Mouse (Mus musculus): ENCODE measurements at regions not wholly inside any gene's neighbourhood (a gene's known extent, or its start where the extent isn't known, plus 50 kb on each side); places are given as distances from the start of the nearest gene placed in this dataset.

GRCm38 (mm10) chr9:17294327-17294726 is 793.2 kb upstream of the Fat3 start:
- Histone ChIP-seq H3K4me2 (no peak overlapping the region), H3K4me1 (replicated peaks) (no peaks in the 10 kb centered on the region), H3K27me3 (no peaks in the 10 kb centered on the region), H3K4me3 (replicated peaks) (no peak overlapping the region), H3K36me3 (no peaks in the 10 kb centered on the region), H3K9me3 (no peaks in the 10 kb centered on the region), H3K9ac (replicated peaks) (no peak overlapping the region), H3K27ac (no peak overlapping the region)
- no peak for ATAC-seq (ENCODE audit: insufficient number of reproducible peaks, insufficient read depth, low FRiP score, low TSS enrichment, low read depth)
- 97% methylated on average over 1 of the region's 1 CpGs for WGBS

GRCm38 (mm10) chr9:17288790-17289596 is 787.9 kb upstream of the Fat3 start:
- Histone ChIP-seq H3K4me2 (no peak overlapping the region), H3K9ac (replicated peaks) (no peak overlapping the region), H3K27ac (no peak overlapping the region), H3K4me1 (replicated peaks) (no peaks in the 10 kb centered on the region), H3K27me3 (no peaks in the 10 kb centered on the region), H3K9me3 (no peaks in the 10 kb centered on the region), H3K4me3 (replicated peaks) (no peak overlapping the region), H3K36me3 (no peaks in the 10 kb centered on the region)
- peak; percentile 79 for ATAC-seq (ENCODE audit: insufficient number of reproducible peaks, insufficient read depth, low FRiP score, low TSS enrichment, low read depth)
- WGBS, result 11% methylated on average over 6 of the region's 6 CpGs

GRCm38 (mm10) chr9:17279334-17279990 is 778.4 kb upstream of the Fat3 start:
- 72% methylated on average over 4 of the region's 4 CpGs for WGBS
- H3K36me3 ChIP-seq, result no peaks in the 10 kb centered on the region
- H3K4me3 ChIP-seq (replicated peaks), result no peak overlapping the region
- H3K9me3 ChIP-seq, result no peaks in the 10 kb centered on the region
- no peak for ATAC-seq (ENCODE audit: insufficient number of reproducible peaks, insufficient read depth, low FRiP score, low TSS enrichment, low read depth)
- H3K9ac ChIP-seq (replicated peaks), result no peak overlapping the region
- H3K27ac ChIP-seq, result no peak overlapping the region
- no peak overlapping the region for H3K4me2 ChIP-seq
- H3K4me1 ChIP-seq (replicated peaks), result no peaks in the 10 kb centered on the region
- no peaks in the 10 kb centered on the region for H3K27me3 ChIP-seq

GRCm38 (mm10) chr9:17272616-17273015 is 771.5 kb upstream of the Fat3 start:
- H3K4me2 ChIP-seq, result no peak overlapping the region
- no peaks in the 10 kb centered on the region for H3K27me3 ChIP-seq
- H3K9me3 ChIP-seq, result no peaks in the 10 kb centered on the region
- 30% methylated on average over 2 of the region's 2 CpGs for WGBS
- H3K4me3 ChIP-seq (replicated peaks), result no peak overlapping the region
- no peak overlapping the region for H3K9ac ChIP-seq (replicated peaks)
- no peak for ATAC-seq (ENCODE audit: insufficient number of reproducible peaks, insufficient read depth, low FRiP score, low TSS enrichment, low read depth)
- H3K27ac ChIP-seq, result no peak overlapping the region
- H3K4me1 ChIP-seq (replicated peaks), result no peaks in the 10 kb centered on the region
- H3K36me3 ChIP-seq, result no peaks in the 10 kb centered on the region

DNA sequence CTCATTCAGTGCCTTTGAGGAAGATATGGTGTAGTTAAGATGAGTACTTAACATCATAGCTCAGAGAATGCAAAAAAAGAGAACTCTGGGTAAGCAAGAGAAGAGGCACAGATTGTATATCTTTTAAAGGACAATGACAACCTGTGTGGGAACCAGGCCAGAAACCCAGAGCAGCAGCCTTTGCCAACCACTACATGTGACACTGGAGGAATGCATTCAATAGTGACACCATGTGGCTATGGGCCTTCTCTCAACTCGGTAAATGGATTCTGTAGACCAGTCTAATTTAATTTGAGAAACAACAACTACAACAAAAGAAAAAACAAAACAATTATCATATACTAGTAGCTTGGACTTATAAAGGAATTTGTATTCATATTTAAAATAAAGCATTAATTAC is 768.5 kb upstream of the Fat3 start:
- no peak overlapping the region for H3K4me3 ChIP-seq (replicated peaks)
- H3K4me1 ChIP-seq (replicated peaks), result no peaks in the 10 kb centered on the region
- H3K27me3 ChIP-seq, result no peaks in the 10 kb centered on the region
- H3K36me3 ChIP-seq, result no peaks in the 10 kb centered on the region
- H3K27ac ChIP-seq, result no peak overlapping the region
- H3K4me2 ChIP-seq, result no peak overlapping the region
- H3K9me3 ChIP-seq, result no peaks in the 10 kb centered on the region
- ATAC-seq (ENCODE audit: insufficient number of reproducible peaks, insufficient read depth, low FRiP score, low TSS enrichment, low read depth), result no peak
- no peak overlapping the region for H3K9ac ChIP-seq (replicated peaks)
- 58% methylated on average over 1 of the region's 1 CpGs for WGBS

DNA sequence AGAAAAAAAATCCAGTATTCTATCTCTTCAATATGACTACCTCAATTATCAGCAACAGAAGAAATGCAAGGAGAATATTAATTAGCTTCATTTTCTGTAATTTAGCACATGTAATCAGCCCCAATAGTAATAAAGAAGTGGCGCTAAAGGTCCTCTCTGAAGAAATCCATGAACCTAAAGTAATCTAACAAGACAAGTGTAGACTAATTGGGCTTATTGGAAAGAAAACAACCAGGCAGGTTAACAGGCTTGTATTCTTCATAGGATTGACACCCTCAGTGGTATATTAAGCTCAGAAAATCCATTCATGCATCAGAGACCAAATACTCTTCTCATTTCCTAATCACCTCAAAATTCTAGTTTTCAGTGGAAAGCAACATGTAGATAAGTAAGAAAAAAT is 756.1 kb upstream of the Fat3 start:
- no peak for ATAC-seq (ENCODE audit: insufficient number of reproducible peaks, insufficient read depth, low FRiP score, low TSS enrichment, low read depth)
- no peak overlapping the region for H3K4me3 ChIP-seq (replicated peaks)
- H3K9ac ChIP-seq (replicated peaks), result no peak overlapping the region
- H3K27ac ChIP-seq, result no peak overlapping the region
- H3K9me3 ChIP-seq, result no peaks in the 10 kb centered on the region
- no peaks in the 10 kb centered on the region for H3K4me1 ChIP-seq (replicated peaks)
- no peak overlapping the region for H3K4me2 ChIP-seq
- WGBS, result 89% methylated on average over 1 of the region's 1 CpGs
- no peaks in the 10 kb centered on the region for H3K27me3 ChIP-seq
- H3K36me3 ChIP-seq, result no peaks in the 10 kb centered on the region

DNA sequence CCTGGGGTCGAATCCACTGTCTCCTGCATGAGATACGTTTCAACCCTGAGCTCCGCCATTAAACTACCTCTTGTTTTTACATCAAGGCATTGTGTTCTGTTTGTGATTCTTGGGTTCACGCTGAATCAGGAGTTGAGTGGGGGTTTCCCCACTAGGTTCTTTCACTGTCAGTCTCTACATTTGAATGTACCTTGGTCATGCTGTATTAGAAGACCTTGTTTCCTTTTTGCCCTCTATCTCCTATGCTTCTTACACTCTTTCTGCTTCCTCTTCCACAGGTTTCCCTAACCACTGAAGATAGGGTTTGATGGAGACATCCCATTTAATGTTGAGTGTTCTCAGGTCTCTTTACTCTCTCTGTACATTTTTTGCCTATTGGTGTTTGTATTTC is 726.0 kb upstream of the Fat3 start:
- Histone ChIP-seq H3K4me2 (no peak overlapping the region), H3K9me3 (no peaks in the 10 kb centered on the region), H3K36me3 (no peaks in the 10 kb centered on the region), H3K9ac (replicated peaks) (no peak overlapping the region), H3K27me3 (no peaks in the 10 kb centered on the region), H3K4me3 (replicated peaks) (no peak overlapping the region), H3K4me1 (replicated peaks) (no peaks in the 10 kb centered on the region), H3K27ac (no peak overlapping the region)
- WGBS, result 70% methylated on average over 4 of the region's 4 CpGs
- no peak for ATAC-seq (ENCODE audit: insufficient number of reproducible peaks, insufficient read depth, low FRiP score, low TSS enrichment, low read depth)

GRCm38 (mm10) chr9:17226475-17227090 is 725.5 kb upstream of the Fat3 start:
- no peak for ATAC-seq (ENCODE audit: insufficient number of reproducible peaks, insufficient read depth, low FRiP score, low TSS enrichment, low read depth)
- Histone ChIP-seq H3K27me3 (no peaks in the 10 kb centered on the region), H3K4me3 (replicated peaks) (no peak overlapping the region), H3K4me1 (replicated peaks) (no peaks in the 10 kb centered on the region), H3K36me3 (no peaks in the 10 kb centered on the region), H3K9me3 (no peaks in the 10 kb centered on the region), H3K27ac (no peak overlapping the region), H3K9ac (replicated peaks) (no peak overlapping the region), H3K4me2 (no peak overlapping the region)
- WGBS, result 79% methylated on average over 3 of the region's 3 CpGs

- no peaks in the 10 kb centered on the region for H3K27me3 ChIP-seq
These were observed 694.3 kb upstream of the Fat3 start for GRCm38 (mm10) chr9:17195339-17195738.

DNA sequence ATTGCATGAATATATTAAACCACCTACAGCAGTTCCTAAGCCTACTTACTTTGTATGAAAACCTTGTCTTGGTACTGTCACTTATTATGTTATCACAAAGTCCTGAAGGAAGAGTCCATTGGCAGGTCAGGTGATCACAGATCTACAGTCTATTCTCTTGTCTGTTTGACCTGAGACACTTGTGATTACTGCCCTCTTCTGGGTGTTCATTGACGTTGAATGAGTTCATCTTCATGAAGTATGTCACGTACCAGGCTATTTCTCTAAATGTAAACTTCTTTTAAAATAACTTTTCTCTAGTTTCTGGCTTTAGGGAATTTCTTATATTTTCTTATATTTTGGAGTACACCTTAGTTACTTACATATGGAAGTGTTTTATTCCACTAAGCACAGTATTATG is 688.5 kb upstream of the Fat3 start:
- Histone ChIP-seq H3K4me3 (replicated peaks) (no peak overlapping the region), H3K27me3 (no peaks in the 10 kb centered on the region), H3K27ac (no peak overlapping the region), H3K9me3 (no peaks in the 10 kb centered on the region), H3K4me2 (no peak overlapping the region), H3K9ac (replicated peaks) (no peak overlapping the region), H3K4me1 (replicated peaks) (no peaks in the 10 kb centered on the region), H3K36me3 (no peaks in the 10 kb centered on the region)
- no peak for ATAC-seq (ENCODE audit: insufficient number of reproducible peaks, insufficient read depth, low FRiP score, low TSS enrichment, low read depth)
- 84% methylated on average over 2 of the region's 2 CpGs for whole genome bisulfite sequencing

More at GRCm38 (mm10) chr9:17195339-17195738, 694.3 kb upstream of the Fat3 start:
- Histone ChIP-seq H3K9me3 (no peaks in the 10 kb centered on the region), H3K9ac (replicated peaks) (no peak overlapping the region), H3K4me3 (replicated peaks) (no peak overlapping the region), H3K4me1 (replicated peaks) (no peaks in the 10 kb centered on the region), H3K36me3 (no peaks in the 10 kb centered on the region), H3K4me2 (no peak overlapping the region), H3K27ac (no peak overlapping the region)
- ATAC-seq (ENCODE audit: insufficient number of reproducible peaks, insufficient read depth, low FRiP score, low TSS enrichment, low read depth), result no peak

DNA sequence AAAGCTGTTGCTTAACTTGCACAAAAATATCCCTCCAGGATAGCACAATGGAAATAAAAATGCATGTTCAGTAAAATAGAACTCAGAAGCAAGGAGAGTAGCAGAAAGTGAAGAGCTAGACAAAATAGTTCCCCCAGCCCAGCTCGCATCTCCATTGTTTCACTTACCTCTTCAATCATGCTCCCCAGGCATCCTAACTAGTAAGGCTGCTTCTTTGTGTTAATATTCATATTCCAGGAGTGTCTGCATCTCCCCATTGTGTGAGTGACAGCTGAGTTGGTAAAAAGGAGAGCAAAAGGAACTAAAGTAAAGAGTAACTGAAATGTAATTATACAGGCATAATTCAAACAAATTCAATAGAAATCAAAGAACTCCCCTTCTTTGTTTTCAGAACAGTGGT is 667.1 kb upstream of the Fat3 start:
- H3K9me3 ChIP-seq, result no peaks in the 10 kb centered on the region
- no peak overlapping the region for H3K4me3 ChIP-seq (replicated peaks)
- H3K4me1 ChIP-seq (replicated peaks), result no peaks in the 10 kb centered on the region
- no peaks in the 10 kb centered on the region for H3K27me3 ChIP-seq
- no peak overlapping the region for H3K27ac ChIP-seq
- H3K9ac ChIP-seq (replicated peaks), result no peak overlapping the region
- no peaks in the 10 kb centered on the region for H3K36me3 ChIP-seq
- WGBS, result 82% methylated on average over 1 of the region's 1 CpGs
- no peak for ATAC-seq (ENCODE audit: insufficient number of reproducible peaks, insufficient read depth, low FRiP score, low TSS enrichment, low read depth)
- H3K4me2 ChIP-seq, result no peak overlapping the region
